Mouse (Mus musculus) heart, adult 2 months (tissue): ENCODE results near the gene Atp1a1.

ENCODE experiments used
- CTCF ChIP-seq: fragments of 200-600 bp; IDR thresholded peaks from 2 replicates; pipeline ENCODE4 v1.8.1; 2022; ENCODE audit warnings: antibody characterized with exemption, mild to moderate bottlenecking, moderate library complexity
- POLR2A ChIP-seq: fragments of 200-500 bp; IDR thresholded peaks from 2 replicates; pipeline ENCODE4 v1.6.1; 2011; ENCODE audit warnings: mild to moderate bottlenecking, low read depth, low read length, control low read depth; ENCODE audit not compliant: insufficient read depth

- no peak for TF ChIP-seq POLR2A
- TF ChIP-seq CTCF, result no peak
These were observed 68.2 kb downstream of the Atp1a1 start for GRCm38 (mm10) chr3:101536322-101536721.
